Mouse (Mus musculus) stomach, embryonic 16.5 days (tissue): Measurements from ENCODE around the gene Mrgpra6. TPM values are rescaled to one million over a fixed set of nuclear protein-coding genes. Genes with fewer than 3 reads are reported as not detected.

Experiments used
- ATAC-seq: fragments of 200-750 bp; cut with Nextera tagmentation; 2 replicates; pipeline ENCODE4 v1.8.0; 2017; ENCODE audit warnings: moderate number of reproducible peaks, moderate TSS enrichment; ENCODE audit not compliant: insufficient read depth, low FRiP score
- H3K27ac ChIP-seq: fragments of 300-500 bp; sonication (generic); 2 replicates; pipeline ENCODE4 v1.5.1; 2014; ENCODE audit warnings: low read length
- H3K27me3 ChIP-seq: fragments of 300-500 bp; sonication (generic); 2 replicates; pipeline ENCODE4 v1.6.1; 2014; ENCODE audit warnings: low read length, control low read depth, mixed read lengths; ENCODE audit not compliant: control insufficient read depth, insufficient read depth
- H3K36me3 ChIP-seq: fragments of 300-500 bp; sonication (generic); 2 replicates; pipeline ENCODE4 v1.6.1; 2014; ENCODE audit warnings: low read length; ENCODE audit not compliant: control insufficient read depth, insufficient read depth
- H3K4me1 ChIP-seq: fragments of 300-500 bp; sonication (generic); 2 replicates; pipeline ENCODE4 v1.6.1; 2014; ENCODE audit warnings: low read length, control low read depth, mixed read lengths; ENCODE audit not compliant: control insufficient read depth, insufficient read depth
- H3K4me2 ChIP-seq: fragments of 300-500 bp; sonication (generic); 2 replicates; pipeline ENCODE4 v1.6.1; 2014; ENCODE audit warnings: low read depth, low read length, mixed read lengths
- H3K4me3 ChIP-seq: fragments of 300-500 bp; sonication (generic); replicated peaks from 2 replicates; pipeline ENCODE4 v1.5.1; 2014; ENCODE audit warnings: mild to moderate bottlenecking, low read length
- H3K9ac ChIP-seq: fragments of 300-500 bp; sonication (generic); 2 replicates; pipeline ENCODE4 v1.6.1; 2014; ENCODE audit warnings: low read length
- H3K9me3 ChIP-seq: fragments of 300-500 bp; sonication (generic); replicated peaks from 2 replicates; pipeline ENCODE4 v1.6.1; 2016; ENCODE audit warnings: low read length, control low read depth; ENCODE audit not compliant: control insufficient read depth
- WGBS: fragments of 180-500 bp; shearing (Covaris S2); extraction: QIAGEN DNeasy Blood & Tissue Kit; methylation state at CpG from one replicate; pipeline ENCODE4 v1.1.7; 2014; 5-methylcytosine and 5-hydroxymethylcytosine counted together
- polyA plus RNA-seq: library from polyadenylated mRNA; unstranded; fragments of >200 nt; fragmentation: Nextera tagmentation; extraction: Ambion mirVana; gene quantifications from 2 replicates; pipeline ENCODE4 v1.2.1, GENCODE M21; 2015

Mrgpra6 gene
- polyA plus RNA-seq: not detected in 2 replicates

GRCm38 (mm10) chr7:47204830-47205229, at the start of gene Mrgpra6:
Gene Mrgpra6 (minus strand): TSS chr7:47204920.
- H3K9me3 ChIP-seq: no peaks in the 10 kb centered on the region

GRCm38 (mm10) chr7:47252770-47253169, 48.0 kb upstream of the Mrgpra6 start, which contains the start of gene Mrgpra9:
Gene Mrgpra9 (minus strand): TSS chr7:47252848.
- H3K4me2 ChIP-seq: no peak within 1 kb of the TSS
- no peak for ATAC-seq
- H3K27ac ChIP-seq: no peak within 1 kb of the TSS
- H3K27me3 ChIP-seq: no peaks in the 10 kb centered on the region
- no peak within 1 kb of the TSS for H3K9ac ChIP-seq
- H3K4me3 ChIP-seq: no peak within 1 kb of the TSS
- WGBS: 65% methylated on average over 1 of the region's 1 CpGs
- H3K36me3 ChIP-seq: no peaks in the 10 kb centered on the region
- no peaks in the 10 kb centered on the region for H3K9me3 ChIP-seq
- no peaks in the 10 kb centered on the region for H3K4me1 ChIP-seq

More at GRCm38 (mm10) chr7:47204830-47205229, at the start of gene Mrgpra6:
- WGBS: 61% methylated on average over 4 of the region's 4 CpGs
- no peak for ATAC-seq
- no peak within 1 kb of the TSS for H3K27ac ChIP-seq
- H3K9ac ChIP-seq: no peak within 1 kb of the TSS
- H3K4me1 ChIP-seq: no peaks in the 10 kb centered on the region
- H3K4me3 ChIP-seq: no peak within 1 kb of the TSS
- H3K36me3 ChIP-seq: no peaks in the 10 kb centered on the region
- H3K4me2 ChIP-seq: no peak within 1 kb of the TSS
- no peaks in the 10 kb centered on the region for H3K27me3 ChIP-seq

- WGBS: 61% methylated on average over 3 of the region's 3 CpGs
- Histone ChIP-seq H3K27me3 (no peaks in the 10 kb centered on the region), H3K4me1 (no peaks in the 10 kb centered on the region), H3K4me3 (no peak overlapping the region), H3K9ac (no peak overlapping the region), H3K36me3 (no peaks in the 10 kb centered on the region), H3K4me2 (no peak overlapping the region), H3K9me3 (no peaks in the 10 kb centered on the region), H3K27ac (no peak overlapping the region)
- ATAC-seq: no peak
Observed at GRCm38 (mm10) chr7:47244658-47245057, 39.9 kb upstream of the Mrgpra6 start.

GRCm38 (mm10) chr7:47195271-47195670, 9.4 kb downstream of the Mrgpra6 start:
- no peak for ATAC-seq
- Histone ChIP-seq H3K4me2 (no peak overlapping the region), H3K4me1 (no peaks in the 10 kb centered on the region), H3K27ac (no peak overlapping the region), H3K9me3 (no peaks in the 10 kb centered on the region), H3K4me3 (no peak overlapping the region), H3K27me3 (no peaks in the 10 kb centered on the region), H3K36me3 (no peaks in the 10 kb centered on the region), H3K9ac (no peak overlapping the region)
- WGBS: 38% methylated on average over 1 of the region's 1 CpGs

GRCm38 (mm10) chr7:47170814-47171213, 33.9 kb downstream of the Mrgpra6 start:
- no peak for ATAC-seq
- H3K9ac ChIP-seq: no peak overlapping the region
- whole genome bisulfite sequencing: 55% methylated on average over 5 of the region's 5 CpGs
- no peaks in the 10 kb centered on the region for H3K4me1 ChIP-seq
- no peak overlapping the region for H3K4me3 ChIP-seq
- no peaks in the 10 kb centered on the region for H3K36me3 ChIP-seq
- H3K4me2 ChIP-seq: no peak overlapping the region
- H3K9me3 ChIP-seq: no peaks in the 10 kb centered on the region
- no peak overlapping the region for H3K27ac ChIP-seq
- H3K27me3 ChIP-seq: no peaks in the 10 kb centered on the region

GRCm38 (mm10) chr7:47165028-47165427, 39.7 kb downstream of the Mrgpra6 start:
- Histone ChIP-seq H3K9me3 (no peaks in the 10 kb centered on the region), H3K9ac (no peak overlapping the region), H3K4me3 (no peak overlapping the region), H3K4me2 (no peak overlapping the region), H3K36me3 (no peaks in the 10 kb centered on the region), H3K27ac (no peak overlapping the region), H3K4me1 (no peaks in the 10 kb centered on the region), H3K27me3 (no peaks in the 10 kb centered on the region)
- no peak for ATAC-seq
- 83% methylated on average over 4 of the region's 4 CpGs for WGBS

- WGBS: 60% methylated on average over 4 of the region's 4 CpGs
- no peak for ATAC-seq
- no peaks in the 10 kb centered on the region for H3K36me3 ChIP-seq
- no peaks in the 10 kb centered on the region for H3K27me3 ChIP-seq
- H3K9ac ChIP-seq: no peak overlapping the region
- no peaks in the 10 kb centered on the region for H3K9me3 ChIP-seq
- H3K4me2 ChIP-seq: no peak overlapping the region
- H3K4me3 ChIP-seq: no peak overlapping the region
- H3K27ac ChIP-seq: no peak overlapping the region
- no peaks in the 10 kb centered on the region for H3K4me1 ChIP-seq
Observed at GRCm38 (mm10) chr7:47163203-47163602, 41.5 kb downstream of the Mrgpra6 start.

GRCm38 (mm10) chr7:47158451-47158850, 46.3 kb downstream of the Mrgpra6 start:
- H3K27ac ChIP-seq: no peak overlapping the region
- H3K27me3 ChIP-seq: no peaks in the 10 kb centered on the region
- no peak overlapping the region for H3K9ac ChIP-seq
- no peak overlapping the region for H3K4me2 ChIP-seq
- H3K4me3 ChIP-seq: no peak overlapping the region
- 65% methylated on average over 2 of the region's 2 CpGs for WGBS
- H3K9me3 ChIP-seq: no peaks in the 10 kb centered on the region
- no peaks in the 10 kb centered on the region for H3K36me3 ChIP-seq
- ATAC-seq: no peak
- H3K4me1 ChIP-seq: no peaks in the 10 kb centered on the region

- 81% methylated on average over 9 of the region's 9 CpGs for WGBS
- no peak overlapping the region for H3K27ac ChIP-seq
Observed at GRCm38 (mm10) chr7:47157743-47158142, 47.0 kb downstream of the Mrgpra6 start.

GRCm38 (mm10) chr7:47155849-47156248, 48.9 kb downstream of the Mrgpra6 start:
- Histone ChIP-seq H3K4me3 (no peak overlapping the region), H3K9ac (no peak overlapping the region), H3K4me1 (no peaks in the 10 kb centered on the region), H3K9me3 (no peaks in the 10 kb centered on the region), H3K27me3 (no peaks in the 10 kb centered on the region), H3K27ac (no peak overlapping the region), H3K36me3 (no peaks in the 10 kb centered on the region), H3K4me2 (no peak overlapping the region)
- no peak for ATAC-seq
- WGBS: 87% methylated on average over 2 of the region's 2 CpGs

More at GRCm38 (mm10) chr7:47157743-47158142, 47.0 kb downstream of the Mrgpra6 start:
- Histone ChIP-seq H3K9ac (no peak overlapping the region), H3K4me3 (no peak overlapping the region), H3K9me3 (no peaks in the 10 kb centered on the region), H3K4me2 (no peak overlapping the region), H3K36me3 (no peaks in the 10 kb centered on the region), H3K27me3 (no peaks in the 10 kb centered on the region), H3K4me1 (no peaks in the 10 kb centered on the region)
- no peak for ATAC-seq
